Mouse (Mus musculus) frontal cortex, postnatal 14 days (tissue): ENCODE measurements at regions not wholly inside any gene's neighbourhood (a gene's known extent, or its start where the extent isn't known, plus 50 kb on each side); places are given as distances from the start of the nearest gene placed in this dataset.
"Not testable (repeated sequence)": the region's sequence is repeated elsewhere in the genome, so short reads cannot be mapped to it uniquely, and the experiment has no call there.

Experiments
- DNase-seq, 2 experiments: peaks; one replicate each; pipeline ENCODE4 v3.0.0; 2022; ENCODE audit warnings: low spot score in 2 of 2

DNA sequence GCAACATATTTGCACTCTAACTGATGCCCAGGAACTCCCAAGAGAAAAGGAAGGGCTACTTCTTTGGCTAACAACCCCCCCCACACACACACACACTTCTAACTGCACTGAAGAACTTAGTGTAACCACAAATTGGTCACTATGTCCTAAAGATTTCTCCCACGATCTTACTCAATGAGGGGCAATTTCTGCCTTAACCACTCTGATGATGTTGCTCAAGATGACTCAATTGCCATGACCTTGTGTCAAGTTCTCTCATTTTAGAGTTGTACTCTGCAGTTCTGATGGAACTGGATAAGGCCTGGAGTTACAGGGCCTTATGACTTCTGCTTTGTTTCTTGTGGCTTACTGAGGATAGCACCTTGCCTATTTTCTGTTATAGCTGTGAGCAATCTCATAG, 81.7 kb downstream of the Sem1 start:
- no peak for DNase-seq

GRCm38 (mm10) chr6:6496336-6496735, 82.1 kb downstream of the Sem1 start:
- no peak for DNase-seq

DNA sequence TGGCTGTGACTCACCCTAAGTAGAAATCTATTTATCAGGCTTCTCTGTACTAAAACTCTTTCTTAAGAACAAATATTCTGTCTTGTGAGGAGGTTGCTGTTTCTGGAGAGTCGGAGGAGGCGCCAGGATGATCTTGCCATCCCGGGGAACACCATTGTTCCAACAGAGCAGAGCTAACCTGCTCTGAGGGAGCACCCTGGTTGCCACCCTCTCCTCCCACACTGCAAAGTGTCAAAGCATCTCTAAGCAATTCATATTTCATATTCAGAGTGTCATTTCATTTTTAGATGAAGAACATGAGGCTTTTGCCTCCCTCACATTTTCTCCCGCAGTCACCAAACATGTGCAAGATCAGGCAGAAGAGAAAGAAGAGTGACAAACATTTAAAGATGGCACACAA, 90.3 kb downstream of the Sem1 start:
- DNase-seq: peak; percentile 22 to 49

GRCm38 (mm10) chr6:6481596-6481995, 96.9 kb downstream of the Sem1 start:
- DNase-seq: not testable (repeated sequence)

GRCm38 (mm10) chr6:6470397-6470796, 108.1 kb downstream of the Sem1 start:
- DNase-seq: no peak

DNA sequence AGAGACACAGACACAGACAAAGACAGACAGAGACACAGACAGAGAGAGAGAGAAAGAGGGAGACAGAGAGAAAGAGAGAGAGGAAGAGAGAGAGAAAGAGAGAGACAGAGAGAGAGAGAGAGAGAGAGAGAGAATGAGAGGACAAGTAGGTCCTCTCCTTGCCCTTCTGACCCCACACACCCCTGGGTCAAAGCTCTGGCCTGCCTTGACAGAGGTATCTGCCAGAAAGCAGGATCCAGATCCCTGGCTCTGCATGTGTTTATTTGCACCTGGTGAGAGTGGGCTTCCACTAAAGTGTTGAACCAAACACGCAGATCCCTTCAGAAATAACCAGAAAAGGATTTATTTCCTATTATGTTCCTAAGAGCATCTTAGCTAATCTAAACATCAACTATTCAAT, 110.9 kb downstream of the Sem1 start:
- DNase-seq: no peak

DNA sequence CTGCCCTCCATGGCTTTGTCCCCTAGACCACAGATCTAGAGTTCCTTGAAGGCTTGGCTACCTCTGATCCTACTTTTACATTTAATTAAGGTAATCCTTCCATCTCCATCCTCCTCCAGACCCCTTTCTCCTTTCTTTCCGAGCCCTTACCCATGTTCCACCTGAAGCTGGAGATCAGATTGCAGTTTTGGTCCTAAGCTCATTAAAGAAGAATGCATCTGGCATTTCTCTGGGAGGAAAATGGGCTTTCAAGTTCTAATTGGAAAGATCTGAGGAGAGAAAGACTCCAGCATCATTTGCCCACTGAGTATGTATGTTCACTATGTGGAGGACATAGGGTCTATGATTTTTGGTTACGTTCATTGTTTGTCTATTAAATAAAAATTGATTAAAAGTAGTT, 112.2 kb downstream of the Sem1 start:
- DNase-seq: no peak

DNA sequence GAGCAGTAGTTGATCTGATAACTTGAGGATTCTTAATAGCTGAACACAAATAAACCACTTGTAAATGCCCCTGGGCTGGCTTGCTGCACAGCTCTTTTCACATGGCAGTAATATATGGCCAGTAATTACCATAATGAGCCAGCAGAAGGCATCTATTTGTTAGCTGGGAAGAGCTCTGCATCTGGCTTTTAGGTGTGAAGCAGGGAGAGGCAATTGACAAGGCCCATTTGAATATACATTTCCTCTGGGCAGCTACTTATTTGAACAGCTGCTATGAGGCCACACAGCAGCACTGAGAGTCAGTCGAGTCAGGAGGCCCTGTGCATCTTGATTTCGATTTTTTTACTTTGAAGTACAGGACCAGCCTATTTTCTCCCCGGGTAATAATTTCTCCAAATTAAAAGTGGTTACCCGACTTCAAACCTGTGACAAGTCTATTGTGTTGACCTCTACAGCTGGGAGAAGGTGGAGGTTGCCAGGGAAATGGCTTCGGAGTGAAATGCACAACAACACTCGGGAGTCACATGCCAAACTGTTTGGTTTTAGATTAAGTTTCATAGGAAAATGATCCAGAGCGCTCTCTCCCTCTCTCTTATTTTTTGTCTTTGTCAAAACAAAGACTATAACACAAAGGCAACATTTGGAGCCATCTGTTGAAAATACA, 114.5 kb downstream of the Sem1 start:
- no peak for DNase-seq

DNA sequence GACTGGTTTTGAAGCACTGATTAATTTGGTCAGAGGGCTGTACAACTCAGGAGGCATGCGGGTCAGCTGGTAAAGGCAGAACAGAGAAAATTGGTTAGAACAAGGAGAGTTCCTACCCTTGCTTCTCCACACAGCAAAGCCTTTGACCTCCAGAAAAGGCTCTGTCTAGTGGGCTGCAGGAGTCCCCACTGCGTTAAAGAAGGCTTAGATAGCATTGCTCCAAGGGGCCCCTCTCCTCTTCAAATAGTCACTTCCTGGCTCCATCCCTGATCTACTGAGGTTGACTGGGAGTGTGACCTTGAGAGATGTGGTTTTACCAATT, 118.6 kb downstream of the Sem1 start:
- no peak for DNase-seq

DNA sequence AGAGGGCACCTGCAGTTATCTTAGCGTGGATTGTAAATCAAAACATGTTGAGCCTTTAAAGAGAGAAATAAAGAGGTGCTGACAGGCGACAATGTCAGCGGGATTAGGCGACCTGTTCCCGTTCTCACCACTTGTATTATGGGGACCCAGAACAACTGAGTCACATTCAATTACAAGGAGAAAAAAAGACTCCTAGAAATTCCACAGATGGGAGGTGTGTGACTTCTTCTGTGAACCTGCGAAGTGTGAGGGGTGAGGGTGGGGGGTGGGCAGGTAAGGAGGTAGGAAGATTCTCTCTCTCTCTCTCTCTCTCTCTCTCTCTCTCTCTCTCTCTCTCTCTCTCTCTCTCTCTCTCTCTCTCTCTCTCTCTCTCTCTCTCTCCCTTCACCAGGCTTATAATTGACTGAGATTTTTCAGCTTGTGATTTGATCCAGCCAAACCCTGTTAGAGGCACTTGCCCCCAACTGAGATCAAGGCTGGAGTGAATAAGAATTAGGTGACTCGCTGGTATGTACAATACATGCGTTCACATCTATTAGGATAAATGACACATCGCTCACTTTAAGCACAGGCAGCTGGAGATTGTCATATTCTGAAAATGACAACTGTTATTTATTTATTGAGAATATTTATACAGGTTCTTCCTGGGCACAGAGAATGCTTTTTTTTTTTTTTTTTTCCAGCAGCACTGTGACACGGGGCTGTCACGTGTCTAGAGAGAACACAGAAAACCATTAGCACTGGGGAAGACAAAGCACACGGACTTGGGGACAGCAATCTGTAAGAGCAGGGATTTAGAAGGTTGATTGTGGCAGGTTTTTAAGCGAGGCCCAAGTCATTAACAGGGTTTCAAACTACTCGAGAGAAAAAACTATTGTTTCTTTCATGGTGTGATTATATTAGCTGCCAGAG, 119.2 kb downstream of the Sem1 start:
- no peak for DNase-seq

DNA sequence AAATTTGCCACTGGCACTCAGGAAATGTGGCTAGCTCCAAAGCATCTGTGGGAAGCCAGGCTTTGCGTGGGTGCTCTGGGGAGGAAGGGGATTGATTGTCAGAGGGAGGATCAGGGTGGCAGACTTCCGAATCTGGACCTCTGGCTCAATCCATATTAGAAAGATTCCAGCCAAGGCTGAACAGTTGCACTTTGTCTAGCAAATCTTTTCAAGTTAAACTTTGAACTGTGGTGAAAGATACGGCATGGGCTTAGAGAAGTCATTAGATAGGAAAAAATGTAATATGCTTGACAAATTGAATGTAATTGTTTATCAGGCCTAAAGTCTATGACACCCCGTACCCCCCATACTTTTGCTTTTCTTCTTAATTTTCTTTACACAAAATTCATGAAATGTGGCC, 120.7 kb downstream of the Sem1 start:
- no peak for DNase-seq

DNA sequence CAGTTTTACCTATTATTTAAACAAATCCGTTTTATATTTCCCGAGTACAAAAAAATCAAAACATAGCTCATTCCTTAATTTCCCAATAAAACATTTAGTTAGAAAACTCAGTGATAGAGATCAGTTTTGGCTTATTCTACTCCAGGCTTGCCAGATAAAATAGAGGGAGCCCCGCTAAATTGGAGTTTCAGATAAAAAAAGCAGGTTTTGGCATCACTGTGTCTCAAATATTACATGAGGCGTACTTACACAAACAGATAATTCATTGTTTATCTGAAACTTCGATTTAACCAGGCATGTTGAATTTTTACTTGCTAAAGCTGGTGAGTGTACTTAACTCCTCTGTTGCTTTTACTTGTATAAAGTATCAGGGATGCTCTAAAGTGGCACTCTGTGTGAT, 121.5 kb downstream of the Sem1 start:
- no peak for DNase-seq

DNA sequence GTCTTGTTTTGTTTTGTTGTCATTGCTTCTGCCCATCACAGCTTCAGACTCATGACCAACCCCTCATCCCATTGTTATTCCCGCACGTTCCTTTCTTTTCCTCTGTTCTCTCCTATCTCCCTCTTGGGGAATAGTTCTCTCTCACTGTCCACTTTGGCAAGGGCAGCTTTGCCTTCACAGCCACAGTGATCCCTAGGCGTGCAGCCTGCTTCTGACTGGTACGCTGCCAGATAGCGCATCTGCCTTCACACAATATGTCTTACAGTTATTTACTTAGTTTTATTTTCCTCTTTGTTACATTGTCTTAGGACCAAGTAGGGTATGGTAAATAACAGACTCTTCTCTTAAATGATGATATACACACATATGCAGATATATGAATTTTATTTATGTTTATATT, 122.9 kb downstream of the Sem1 start:
- DNase-seq: no peak

DNA sequence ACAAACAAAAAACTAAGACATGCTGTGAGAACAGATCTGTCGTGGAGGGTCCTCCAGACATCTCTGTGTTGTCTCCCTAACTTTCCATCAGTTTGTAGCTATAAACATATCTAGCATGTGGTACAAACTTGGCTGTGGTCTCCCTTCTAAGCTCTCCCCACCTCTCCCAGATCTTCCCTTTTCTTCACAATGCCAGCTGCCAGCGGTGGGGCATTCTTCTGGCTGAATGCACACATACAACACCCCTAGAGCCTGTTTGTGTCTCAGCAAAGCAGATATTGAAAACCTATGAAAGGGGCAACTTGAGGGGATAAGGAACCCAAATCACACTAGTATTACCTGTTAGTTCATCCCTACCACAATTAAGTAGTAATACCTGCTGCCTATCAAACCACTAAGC, 124.1 kb downstream of the Sem1 start:
- DNase-seq: no peak

DNA sequence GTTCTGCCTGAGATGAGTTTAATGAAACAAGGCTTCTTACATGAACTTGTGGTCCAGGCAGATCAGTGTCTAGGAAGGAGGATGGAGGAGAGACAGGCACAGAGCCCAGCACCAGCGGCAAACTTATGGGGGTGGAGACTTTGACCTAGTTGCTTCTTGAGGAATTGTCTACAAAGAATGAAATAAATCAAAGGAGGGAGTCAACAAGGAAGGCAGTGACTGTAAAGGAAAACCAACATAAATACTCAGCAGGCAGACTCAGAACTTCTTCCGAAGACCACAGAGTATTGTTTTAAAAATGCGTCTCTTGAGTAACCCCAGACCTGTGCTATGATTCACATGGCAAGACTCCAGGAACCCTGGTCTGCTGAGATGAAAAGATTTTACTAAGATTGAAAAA, 143.6 kb downstream of the Sem1 start:
- DNase-seq: no peak

GRCm38 (mm10) chr6:6434261-6434802, 144.1 kb downstream of the Sem1 start:
- no peak for DNase-seq

DNA sequence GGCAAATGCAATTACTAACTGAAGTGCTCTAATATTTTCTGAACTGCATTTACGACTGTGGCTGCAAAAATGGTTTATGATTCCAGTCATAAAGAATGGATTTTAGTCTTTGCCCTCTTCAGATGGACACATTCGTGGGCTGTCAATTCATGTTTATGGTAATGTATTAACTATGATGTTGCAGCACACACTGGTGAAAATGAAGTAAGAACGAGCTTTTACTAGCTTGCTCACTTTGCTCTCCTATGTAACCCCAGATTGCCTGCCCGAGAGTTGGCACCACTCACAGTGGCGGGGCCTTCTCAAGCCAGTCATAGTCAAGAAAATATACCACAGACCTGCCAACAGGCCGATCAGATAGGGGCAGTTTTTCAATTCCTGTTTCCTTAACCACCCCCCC, 145.3 kb downstream of the Sem1 start:
- DNase-seq: no peak

DNA sequence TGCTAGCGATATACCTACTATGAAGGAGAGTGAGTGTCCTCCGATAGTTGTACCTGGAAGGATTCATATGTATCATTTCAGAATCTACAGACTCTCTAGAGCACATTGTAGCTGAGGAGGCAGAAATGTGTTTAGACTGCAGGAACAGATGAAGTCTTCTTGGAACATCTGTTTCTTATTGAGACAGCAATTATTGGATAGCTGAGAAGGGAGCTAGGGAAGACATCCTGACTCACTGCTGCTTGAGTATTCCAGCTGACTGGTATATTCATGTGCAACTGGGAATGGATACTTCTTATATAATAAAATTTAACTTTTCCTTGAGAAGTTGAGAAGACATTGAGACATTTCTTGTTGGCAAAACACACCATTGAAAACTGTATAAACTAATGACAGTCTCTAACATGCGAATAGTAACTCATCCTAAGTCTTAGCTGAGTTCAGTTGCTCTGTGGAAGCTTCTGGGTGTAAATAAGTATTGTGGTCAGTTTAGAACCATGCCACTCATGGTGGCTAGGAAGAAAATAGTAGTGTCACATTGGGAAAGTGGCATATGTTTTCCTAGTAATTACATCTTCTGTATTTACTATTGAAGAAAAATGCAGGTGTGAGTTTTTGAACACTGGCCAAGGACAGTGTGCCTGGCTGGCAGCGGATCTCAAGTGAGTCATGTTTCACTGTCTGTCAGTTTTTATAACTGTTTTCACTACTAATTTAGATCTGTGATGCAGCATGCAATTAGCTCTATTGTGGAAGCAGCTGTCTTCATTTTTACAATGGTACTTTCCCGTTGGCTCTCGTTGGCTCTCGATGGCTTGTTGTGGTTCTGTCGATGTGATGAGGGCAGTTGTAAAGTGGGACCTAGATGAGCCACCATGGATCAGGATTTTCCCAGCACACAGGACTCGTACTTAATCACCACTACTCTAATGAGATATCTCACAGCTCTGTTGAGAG, 163.5 kb downstream of the Sem1 start:
- no peak for DNase-seq

DNA sequence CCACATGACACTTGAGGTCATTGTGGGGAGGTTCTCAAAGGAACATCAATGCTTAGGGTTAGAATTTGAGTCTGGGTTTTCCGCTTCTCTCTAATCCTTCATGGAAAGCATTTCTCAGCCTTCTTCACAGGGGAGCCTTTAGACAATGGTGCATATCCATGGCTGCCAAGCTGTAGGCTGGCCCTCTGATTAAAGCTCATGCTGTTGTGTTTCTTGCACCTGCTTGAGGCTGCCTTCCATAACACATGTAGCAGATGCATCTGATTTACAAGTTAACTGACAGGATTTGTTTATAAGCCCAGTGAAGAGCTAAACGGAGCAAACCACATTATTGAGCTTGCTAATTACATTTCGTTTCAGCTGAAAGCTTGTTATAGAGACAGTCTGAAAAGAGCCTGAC, 180.5 kb downstream of the Sem1 start:
- no peak for DNase-seq

DNA sequence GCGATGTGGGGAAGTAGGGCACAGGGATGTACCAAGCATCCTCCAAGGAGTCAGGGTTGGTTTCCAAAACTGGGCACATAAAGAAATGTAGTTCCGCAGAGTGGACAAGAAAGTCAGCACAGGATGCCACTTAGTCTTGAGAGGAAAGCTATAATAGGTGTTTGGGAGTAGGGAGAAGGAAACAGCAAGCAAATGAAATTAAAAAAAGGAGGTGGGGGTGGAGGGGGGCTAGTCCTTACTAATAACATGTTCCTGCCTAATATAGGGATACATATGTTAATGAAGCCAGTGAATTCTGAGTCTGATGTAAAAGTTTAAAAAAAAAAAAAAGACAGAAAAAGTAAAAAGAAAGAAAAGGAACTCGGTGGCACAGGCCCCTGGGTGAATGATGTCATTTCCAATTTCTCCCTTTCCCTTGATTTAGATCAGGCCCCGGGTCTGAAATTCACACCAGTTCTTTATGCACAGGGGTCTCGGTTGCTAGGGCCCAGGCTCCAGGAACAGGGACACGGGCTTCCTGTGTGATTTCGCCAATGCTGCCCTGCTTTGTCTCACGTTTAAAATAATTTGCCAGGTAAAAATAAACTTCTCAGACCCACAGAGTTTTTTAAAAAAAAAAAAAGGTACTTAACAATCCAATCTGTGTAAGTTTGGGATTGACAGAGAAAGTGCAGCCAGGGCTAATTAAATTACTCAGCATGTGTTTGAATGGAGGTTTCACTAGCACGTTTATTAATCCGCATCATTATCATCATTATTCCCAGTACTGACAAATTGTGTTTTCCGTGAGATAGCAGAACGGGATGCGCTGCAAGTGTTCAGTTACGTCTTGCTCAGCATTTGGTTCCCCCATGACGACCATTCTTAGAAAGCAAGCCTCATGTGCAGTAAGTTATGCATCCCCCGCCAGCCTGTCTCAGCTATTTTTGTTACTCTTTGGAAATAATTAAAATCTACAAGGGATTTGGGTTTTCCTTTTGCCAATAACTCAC, 172.8 kb upstream of the Slc25a13 start:
- no peak for DNase-seq
